Mouse (Mus musculus) MEL (cell line): ENCODE data around the gene Eif2b5. TPM values are rescaled to one million over a fixed set of nuclear protein-coding genes. Genes with fewer than 3 reads are reported as not detected.

ENCODE experiments used
- DNase-seq: peaks from one replicate; pipeline ENCODE4 v3.0.0; 2011; ENCODE audit warnings: low read depth, low spot score
- H3K27ac ChIP-seq: 2 replicates; pipeline ENCODE4 v1.5.1; 2012; ENCODE audit warnings: low read depth, mild to moderate bottlenecking, control low read depth, low read length, moderate library complexity; ENCODE audit not compliant: control insufficient read depth
- H3K27me3 ChIP-seq, 2 experiments: fragments of 150-350 bp in 1 of 2; sonication (generic) in 1 of 2; 2 replicates each; pipeline ENCODE4 v1.6.1; 2012; ENCODE audit warnings: low read length in 2 of 2, mild to moderate bottlenecking in 2 of 2, improper control_type of control experiment in 1 of 2, moderate library complexity in 1 of 2; ENCODE audit not compliant: insufficient read depth in 2 of 2, control insufficient read depth in 1 of 2
- H3K36me3 ChIP-seq, 2 experiments: 2 replicates each; pipeline ENCODE4 v1.6.1; 2012 to 2014; ENCODE audit warnings: low read length in 2 of 2, improper control_type of control experiment in 1 of 2, inconsistent platforms in 1 of 2, mild to moderate bottlenecking in 1 of 2; ENCODE audit not compliant: insufficient read depth in 2 of 2, control insufficient read depth in 1 of 2
- H3K4me1 ChIP-seq, 2 experiments: fragments of 150-350 bp in 1 of 2; sonication (generic) in 1 of 2; 2 replicates each; pipeline ENCODE4 v1.6.1; 2012; ENCODE audit warnings: low read length in 2 of 2, improper control_type of control experiment in 1 of 2, mild to moderate bottlenecking in 1 of 2; ENCODE audit not compliant: insufficient read depth in 2 of 2, control insufficient read depth in 1 of 2
- H3K4me3 ChIP-seq, 2 experiments: fragments of 150-350 bp in 1 of 2; sonication (generic) in 1 of 2; 2 replicates each; pipeline ENCODE4 v1.5.1; 2012; ENCODE audit warnings: low read depth in 2 of 2, low read length in 2 of 2, mild to moderate bottlenecking in 2 of 2, moderate library complexity in 2 of 2, control low read depth in 1 of 2, improper control_type of control experiment in 1 of 2; ENCODE audit not compliant: control insufficient read depth in 1 of 2, insufficient read depth in 1 of 2
- H3K79me2 ChIP-seq: 2 replicates; pipeline ENCODE4 v1.6.1; 2012; ENCODE audit warnings: mild to moderate bottlenecking, low read length, moderate library complexity; ENCODE audit not compliant: control insufficient read depth, poor library complexity, insufficient read depth
- H3K9ac ChIP-seq: 2 replicates; pipeline ENCODE4 v1.6.1; 2012; ENCODE audit warnings: low read depth, mild to moderate bottlenecking, control low read depth, low read length, moderate library complexity; ENCODE audit not compliant: control insufficient read depth, poor library complexity, severe bottlenecking
- H3K9me3 ChIP-seq: fragments of 150-350 bp; sonication (generic); replicated peaks from 2 replicates; pipeline ENCODE4 v1.6.1; 2012; ENCODE audit warnings: mild to moderate bottlenecking, low read length, improper control_type of control experiment, moderate library complexity; ENCODE audit not compliant: insufficient read depth
- CTCF ChIP-seq, 3 experiments: IDR thresholded peaks in 2 of 3; conservative IDR thresholded peaks in 1 of 3; 2 replicates each; pipeline ENCODE4 v1.5.1; 2011 to 2012; ENCODE audit warnings: low read length in 3 of 3, low read depth in 2 of 3, mild to moderate bottlenecking in 2 of 3, improper control_type of control experiment in 1 of 3, inconsistent platforms in 1 of 3, mixed read lengths in 1 of 3, moderate library complexity in 1 of 3; ENCODE audit not compliant: control insufficient read depth in 1 of 3, insufficient read depth in 1 of 3, poor library complexity in 1 of 3, severe bottlenecking in 1 of 3
- E2F4 ChIP-seq: IDR thresholded peaks from 2 replicates; pipeline ENCODE4 v1.6.1; 2011; ENCODE audit warnings: low read depth, low read length, improper control_type of control experiment, borderline replicate concordance
- EP300 ChIP-seq, 2 experiments: IDR thresholded peaks; 2 replicates each; pipeline ENCODE4 v1.6.1; 2011; ENCODE audit warnings: improper control_type of control experiment in 2 of 2, low read length in 2 of 2, low read depth in 1 of 2, mild to moderate bottlenecking in 1 of 2
- GATA1 ChIP-seq: IDR thresholded peaks from 2 replicates; pipeline ENCODE4 v1.6.1; 2011; ENCODE audit warnings: low read depth, low read length, improper control_type of control experiment
- HCFC1 ChIP-seq: IDR thresholded peaks from 2 replicates; pipeline ENCODE4 v1.6.1; 2012; ENCODE audit warnings: low read depth, mild to moderate bottlenecking, inconsistent platforms, low read length, improper control_type of control experiment, moderate library complexity
- MAZ ChIP-seq: IDR thresholded peaks from 2 replicates; pipeline ENCODE4 v1.6.1; 2012; ENCODE audit warnings: low read depth, mild to moderate bottlenecking, inconsistent platforms, low read length, improper control_type of control experiment
- NRF1 ChIP-seq: IDR thresholded peaks from 2 replicates; pipeline ENCODE4 v1.6.1; 2014; ENCODE audit warnings: low read depth, mild to moderate bottlenecking, inconsistent platforms, low read length, improper control_type of control experiment, moderate library complexity; ENCODE audit not compliant: poor library complexity, insufficient read depth, severe bottlenecking
- POLR2A ChIP-seq, 2 experiments: IDR thresholded peaks; 2 replicates each; pipeline ENCODE4 v1.6.1; 2011 to 2012; ENCODE audit warnings: low read length in 2 of 2, mild to moderate bottlenecking in 2 of 2, control low read depth in 1 of 2, improper control_type of control experiment in 1 of 2, low read depth in 1 of 2, moderate library complexity in 1 of 2; ENCODE audit not compliant: control insufficient read depth in 1 of 2, insufficient read depth in 1 of 2, poor library complexity in 1 of 2
- POLR2AphosphoS5 ChIP-seq: IDR thresholded peaks from 2 replicates; pipeline ENCODE4 v1.6.1; 2012; ENCODE audit warnings: low read depth, borderline replicate concordance, mild to moderate bottlenecking, inconsistent platforms, low read length, moderate library complexity, mixed read lengths
- SMC3 ChIP-seq: IDR thresholded peaks from 2 replicates; pipeline ENCODE4 v1.6.1; 2011; ENCODE audit warnings: low read depth, low read length, improper control_type of control experiment
- TAL1 ChIP-seq: IDR thresholded peaks from 2 replicates; pipeline ENCODE4 v1.6.1; 2012; ENCODE audit warnings: mild to moderate bottlenecking, inconsistent platforms, low read length, moderate library complexity, mixed read lengths
- TBP ChIP-seq: IDR thresholded peaks from 2 replicates; pipeline ENCODE4 v1.8.0; 2011; ENCODE audit warnings: low read depth, low read length, improper control_type of control experiment
- UBTF ChIP-seq: IDR thresholded peaks from 2 replicates; pipeline ENCODE4 v1.6.1; 2012; ENCODE audit warnings: low read depth, mild to moderate bottlenecking, inconsistent platforms, low read length, improper control_type of control experiment, moderate library complexity, borderline replicate concordance; ENCODE audit not compliant: insufficient read depth
- USF1 ChIP-seq: IDR thresholded peaks from 2 replicates; pipeline ENCODE4 v1.6.1; 2014; ENCODE audit warnings: low read depth, mild to moderate bottlenecking, inconsistent platforms, low read length, improper control_type of control experiment, moderate library complexity
- USF2 ChIP-seq, 2 experiments: IDR thresholded peaks; 2 replicates each; pipeline ENCODE4 v1.6.1; 2011 to 2012; ENCODE audit warnings: improper control_type of control experiment in 2 of 2, low read length in 2 of 2, borderline replicate concordance in 1 of 2, inconsistent platforms in 1 of 2, low read depth in 1 of 2, mild to moderate bottlenecking in 1 of 2; ENCODE audit not compliant: insufficient read depth in 1 of 2
- ZC3H11A ChIP-seq: IDR thresholded peaks from 2 replicates; pipeline ENCODE4 v1.6.1; 2012; ENCODE audit warnings: low read depth, mild to moderate bottlenecking, inconsistent platforms, low read length, improper control_type of control experiment
- polyA plus RNA-seq, 2 experiments: library from polyadenylated mRNA; stranded (reverse) in 1 of 2; unstranded in 1 of 2; fragments of >175 nt in 1 of 2; fragments of >200 nt in 1 of 2; gene quantifications; 2 replicates each; pipeline versions ENCODE4 v1.2.1 to v1.2.4; 2012; ENCODE audit warnings: low replicate concordance in 2 of 2, low read depth in 1 of 2; ENCODE audit not compliant: insufficient read length in 2 of 2, insufficient read depth in 1 of 2, missing spikeins in 1 of 2
- total RNA-seq: library from RNA; depleted of rRNA; stranded (reverse); fragments of 300-350 nt; gene quantifications from 2 replicates; pipeline ENCODE4 v1.2.3, GENCODE M21; 2012

Gene Eif2b5
- total and polyA plus RNA-seq, 3 experiments, result 91.1 to 131 (median 115) TPM

DNA sequence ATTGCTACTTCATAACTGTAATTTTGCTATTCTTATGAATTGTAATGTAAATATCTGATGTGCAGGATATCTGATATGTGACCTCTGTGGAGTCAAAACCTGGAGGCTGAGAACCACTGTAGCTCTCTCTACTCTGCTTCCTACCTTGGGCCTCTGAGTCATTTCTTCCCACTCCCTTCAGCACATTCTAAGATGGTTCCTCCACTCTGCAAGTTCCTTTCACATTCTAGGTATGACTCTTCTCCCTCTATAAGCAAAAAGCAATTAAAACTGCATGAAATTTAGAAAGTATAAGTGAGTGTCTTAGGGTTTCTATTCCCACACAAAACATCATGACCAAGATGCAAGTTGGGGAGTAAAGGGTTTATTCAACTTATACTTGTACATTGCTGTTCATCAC lies 33.9 kb upstream of the Eif2b5 start:
- Histone ChIP-seq H3K4me3 (no peak overlapping the region), H3K27ac (no peak overlapping the region), H3K4me1 (no peaks in the 10 kb centered on the region), H3K9ac (no peak overlapping the region), H3K27me3 (no peaks in the 10 kb centered on the region), H3K9me3 (no peaks in the 10 kb centered on the region), H3K36me3 (no peaks in the 10 kb centered on the region), H3K79me2 (no peaks in the 10 kb centered on the region)
- no peak for TF ChIP-seq USF1
- TF ChIP-seq NRF1, result no peak
- no peak for TF ChIP-seq POLR2A (IDR thresholded peaks at IDR 0.05; ENCODE audit: control insufficient read depth in 1 of 2, insufficient read depth in 1 of 2, low read depth in 1 of 2, low read length in 2 of 2, poor library complexity in 1 of 2)
- no peak for TF ChIP-seq SMC3
- no peak for TF ChIP-seq TAL1
- TF ChIP-seq TBP, result no peak
- no peak for TF ChIP-seq E2F4
- TF ChIP-seq EP300 (IDR thresholded peaks at IDR 0.05; ENCODE audit: low read depth in 1 of 2, low read length in 2 of 2), result no peak
- TF ChIP-seq HCFC1, result no peak
- TF ChIP-seq MAZ, result no peak
- no peak for TF ChIP-seq USF2 (IDR thresholded peaks at IDR 0.05; ENCODE audit: borderline replicate concordance in 1 of 2, insufficient read depth in 1 of 2, low read depth in 1 of 2, low read length in 2 of 2)
- no peak for TF ChIP-seq ZC3H11A
- TF ChIP-seq GATA1, result no peak
- TF ChIP-seq CTCF (IDR thresholded peaks at IDR 0.05 in 2 of 3, conservative IDR thresholded peaks at IDR 0.05 in 1 of 3; ENCODE audit: control insufficient read depth in 1 of 3, insufficient read depth in 1 of 3, low read depth in 2 of 3, low read length in 3 of 3, poor library complexity in 1 of 3, severe bottlenecking in 1 of 3), result no peak
- no peak for TF ChIP-seq POLR2AphosphoS5
- TF ChIP-seq UBTF, result no peak
- DNase-seq, result no peak

DNA sequence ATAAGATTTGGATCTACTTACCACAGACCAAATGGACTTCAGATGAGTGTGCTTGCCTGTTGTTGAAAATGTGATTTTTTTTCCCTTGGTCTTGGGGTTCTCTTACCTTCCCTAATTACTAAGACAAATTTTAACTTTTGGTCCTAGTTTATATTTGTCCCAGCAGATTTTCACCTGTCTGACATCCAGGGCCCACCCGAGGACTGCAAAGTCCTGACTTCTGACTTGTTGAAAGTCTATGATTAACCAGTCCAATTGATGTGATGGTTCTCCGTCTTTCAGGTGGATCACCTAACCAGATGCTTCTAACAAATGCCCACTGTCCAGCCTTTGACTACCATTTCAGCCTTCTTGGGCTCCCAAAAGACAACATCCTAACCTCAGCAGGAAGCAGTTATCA lies 27.6 kb upstream of the Eif2b5 start:
- H3K27ac ChIP-seq, result no peak overlapping the region
- TF ChIP-seq USF2 (IDR thresholded peaks at IDR 0.05; ENCODE audit: borderline replicate concordance in 1 of 2, insufficient read depth in 1 of 2, low read depth in 1 of 2, low read length in 2 of 2) (no peak), EP300 (IDR thresholded peaks at IDR 0.05; ENCODE audit: low read depth in 1 of 2, low read length in 2 of 2) (no peak), HCFC1 (no peak)
- TF ChIP-seq, all 39 proteins: peak for 0
- Histone ChIP-seq H3K79me2 (no peaks in the 10 kb centered on the region), H3K9me3 (no peaks in the 10 kb centered on the region), H3K4me3 (no peak overlapping the region), H3K4me1 (no peaks in the 10 kb centered on the region), H3K36me3 (no peaks in the 10 kb centered on the region), H3K27me3 (no peaks in the 10 kb centered on the region), H3K9ac (no peak overlapping the region)
- no peak for DNase-seq
